Mouse (Mus musculus) cortical plate, adult 2 months (tissue): ENCODE measurements at regions not wholly inside any gene's neighbourhood (a gene's known extent, or its start where the extent isn't known, plus 50 kb on each side); places are given as distances from the start of the nearest gene placed in this dataset.

ENCODE experiments used
- CTCF ChIP-seq: fragments of 200-500 bp; IDR thresholded peaks from 2 replicates; pipeline ENCODE4 v1.5.1; 2011; ENCODE audit warnings: mild to moderate bottlenecking, control low read depth, low read length; ENCODE audit not compliant: insufficient read depth; ENCODE audit errors: extremely low read depth
- POLR2A ChIP-seq: fragments of 200-500 bp; IDR thresholded peaks from 2 replicates; pipeline ENCODE4 v1.6.1; 2011; ENCODE audit warnings: mild to moderate bottlenecking, low read length, control low read depth; ENCODE audit not compliant: insufficient read depth; ENCODE audit errors: extremely low read depth

- TF ChIP-seq CTCF = no peak
- TF ChIP-seq POLR2A = no peak
Measured at GRCm38 (mm10) chr6:51175616-51176590, 256.6 kb upstream of the Nfe2l3 start.
